Mouse (Mus musculus) left cerebral cortex, postnatal 36 days (tissue): ENCODE data around the gene Otop3. TPM values are rescaled to one million over a fixed set of nuclear protein-coding genes. Genes with fewer than 3 reads are reported as not detected.
"Not testable (repeated sequence)": the region's sequence is repeated elsewhere in the genome, so short reads cannot be mapped to it uniquely, and the experiment has no call there.

Experiments used
- DNase-seq, 2 experiments: peaks; one replicate each; pipeline ENCODE4 v3.0.0; 2021 to 2022; ENCODE audit warnings: low spot score in 2 of 2, mixed read lengths in 1 of 2
- intact Hi-C: fragments of 180-260 bp; cut with DNase I; formaldehyde crosslinking; loops from one replicate; pipeline ENCODE4 v1.15.1; 2025
- total RNA-seq, 2 experiments: library from RNA; stranded (reverse); gene quantifications; 2 replicates each; pipeline ENCODE4 v1.2.3; 2021

The Otop3 gene
- total RNA-seq, 2 experiments from 2014 or later: 0.12 TPM; not detected in 1

- intact Hi-C loops: no loop called here
- DNase-seq: peak in 1 of 2 experiments; percentile 36
These were observed 48.4 kb downstream of the Otop3 start for GRCm38 (mm10) chr11:115382891-115383290.

- DNase-seq: peak; percentile 28 to 29
- intact Hi-C loops: no loop called here
These were observed 49.4 kb downstream of the Otop3 start for GRCm38 (mm10) chr11:115383701-115384474.

GRCm38 (mm10) chr11:115384587-115384986 lies 50.1 kb downstream of the Otop3 start:
- intact Hi-C loops: no loop called here
- DNase-seq: no peak

- intact Hi-C loops, DNase-seq: not testable (repeated sequence)
These were observed 52.3 kb downstream of the Otop3 start for GRCm38 (mm10) chr11:115386859-115387258.

DNA sequence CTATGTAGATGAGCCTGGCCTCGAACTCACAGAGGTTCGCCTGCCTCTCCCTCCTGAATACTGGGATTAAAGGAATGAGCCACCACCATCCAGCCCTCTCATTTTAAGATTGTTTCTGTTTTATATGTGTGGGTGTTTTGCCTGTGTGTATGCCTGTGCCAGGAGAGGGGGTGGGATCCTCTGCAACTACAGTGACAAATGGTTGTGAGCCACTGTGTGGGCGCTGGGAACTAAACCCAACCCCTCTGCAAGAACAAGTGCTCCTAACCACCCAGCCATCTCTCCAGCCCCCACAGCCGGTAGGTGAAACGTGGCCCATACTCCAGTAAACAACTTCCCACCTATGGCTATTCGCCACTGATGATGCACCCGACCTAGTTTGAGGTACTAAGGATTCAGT lies 56.8 kb downstream of the Otop3 start:
- no peak for DNase-seq

DNA sequence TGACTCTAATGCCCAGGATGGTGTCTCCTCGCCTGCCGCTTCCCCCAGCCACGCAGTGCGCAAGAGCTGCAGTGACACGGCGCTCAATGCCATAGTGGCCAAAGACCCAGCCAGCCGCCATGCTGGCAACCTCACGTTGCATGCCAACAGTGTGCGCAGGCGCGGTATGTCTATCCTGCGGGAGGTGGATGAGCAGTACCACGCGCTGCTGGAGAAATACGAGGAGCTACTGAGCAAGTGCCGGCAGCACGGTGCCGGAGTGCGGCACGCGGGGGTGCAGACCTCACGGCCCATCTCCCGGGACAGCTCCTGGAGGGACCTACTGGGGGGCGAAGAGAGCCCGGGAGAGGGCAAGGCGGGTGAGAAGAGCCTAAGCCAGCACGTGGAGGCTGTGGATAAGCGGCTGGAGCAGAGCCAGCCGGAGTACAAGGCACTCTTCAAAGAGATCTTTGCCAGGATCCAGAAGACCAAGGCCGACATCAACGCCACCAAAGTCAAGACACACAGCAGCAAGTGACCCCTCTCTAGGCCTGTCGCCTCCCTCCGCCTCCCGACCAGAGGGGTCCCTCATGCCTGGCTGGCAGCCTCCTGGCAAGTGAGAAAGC lies 59.3 kb downstream of the Otop3 start:
- no peak for DNase-seq
- intact Hi-C loops: no loop called here

More for the DNA sequence above, 56.8 kb downstream of the Otop3 start:
- intact Hi-C loops: no loop called here

Other genes starting within 250 kb of the Otop3 start
- gene Rab37, start 243.3 kb upstream of the Otop3 start, total RNA-seq: 1 to 10 TPM; 1.1 to 1.9 TPM
- gene Cd300lf, start 200.7 kb upstream of the Otop3 start, total RNA-seq: under 1 TPM; 0.44 to 0.48 TPM
- 10 to 100 TPM; 76.4 to 82.8 TPM for gene Slc9a3r1, start 171.4 kb upstream of the Otop3 start, total RNA-seq
- 10 to 100 TPM; 14.2 to 15.4 TPM for gene Tmem104, start 147.2 kb upstream of the Otop3 start, total RNA-seq
- gene Nat9, start 146.9 kb upstream of the Otop3 start, total RNA-seq: 10 to 100 TPM; 25.2 to 30.1 TPM
- gene Grin2c, start 67.5 kb upstream of the Otop3 start, total RNA-seq: 10 to 100 TPM; 38.6 to 42.5 TPM
- gene Fdxr, start 57.7 kb upstream of the Otop3 start, total RNA-seq: 10 to 100 TPM; 14.2 to 22.5 TPM
- 10 to 100 TPM; 12.7 to 13.0 TPM for gene Fads6, start 37.1 kb upstream of the Otop3 start, total RNA-seq
- gene Otop2, start 27.6 kb upstream of the Otop3 start, total RNA-seq: 1 to 10 TPM; 1.1 to 2.1 TPM
- gene Ush1g, start 12.7 kb upstream of the Otop3 start, total RNA-seq: under 1 TPM; 0.39 to 0.49 TPM
- 100 to 1,000 TPM; 106 to 107 TPM for gene Hid1, start 33.0 kb downstream of the Otop3 start, total RNA-seq
- gene Cdr2l, start 47.2 kb downstream of the Otop3 start, total RNA-seq: 10 to 100 TPM; 20.6 to 23.1 TPM
- gene Mrpl58, start 69.0 kb downstream of the Otop3 start, total RNA-seq: 100 to 1,000 TPM; 115 to 119 TPM
- gene Atp5h, start 85.2 kb downstream of the Otop3 start, total RNA-seq: 100 to 1,000 TPM; 417 to 474 TPM
- 10 to 100 TPM; 72.0 to 79.2 TPM for gene Kctd2, start 85.4 kb downstream of the Otop3 start, total RNA-seq
- gene Trim80, start 105.8 kb downstream of the Otop3 start, total RNA-seq: not detected
- not detected for gene Slc16a5, start 127.7 kb downstream of the Otop3 start, total RNA-seq
- 10 to 100 TPM; 13.0 to 13.5 TPM for gene Armc7, start 140.9 kb downstream of the Otop3 start, total RNA-seq
- gene Nt5c, start 157.1 kb downstream of the Otop3 start, total RNA-seq: 10 to 100 TPM; 61.0 to 69.8 TPM
- 100 to 1,000 TPM; 143 to 159 TPM for gene Jpt1, start 179.7 kb downstream of the Otop3 start, total RNA-seq
- gene Sumo2, start 201.5 kb downstream of the Otop3 start, total RNA-seq: 100 to 1,000 TPM; 291 to 294 TPM
- gene Nup85, start 229.7 kb downstream of the Otop3 start, total RNA-seq: 10 to 100 TPM; 41.6 to 49.9 TPM